Mouse (Mus musculus): ENCODE results near the gene Olfr399.

Olfr399 gene

GRCm38 (mm10) chr11:74056451-74056850, at the start of gene Olfr399, which contains the start of gene Olfr139:
Gene Olfr399, minus strand, starts transcription at chr11:74056615.
Gene Olfr139, minus strand, starts transcription at chr11:74056551.
- DNase-seq (ENCODE audit: low spot score) = no peak

- no peak for DNase-seq (ENCODE audit: low spot score)
Measured at GRCm38 (mm10) chr11:74105066-74105465, 48.7 kb upstream of the Olfr399 start.

- no peak for DNase-seq (ENCODE audit: low spot score)
Measured at GRCm38 (mm10) chr11:74101507-74101906, 45.1 kb upstream of the Olfr399 start.

GRCm38 (mm10) chr11:74100724-74101123, 44.3 kb upstream of the Olfr399 start:
- DNase-seq (ENCODE audit: low spot score) = no peak

GRCm38 (mm10) chr11:74069655-74070054, 13.2 kb upstream of the Olfr399 start, which contains the start of gene Zfp616:
Gene Zfp616, plus strand, starts transcription at chr11:74069955.
- no peak for DNase-seq (ENCODE audit: low spot score)

- no peak for DNase-seq (ENCODE audit: low spot score)
Measured at GRCm38 (mm10) chr11:74051347-74051746, 5.1 kb downstream of the Olfr399 start.
